Mouse (Mus musculus) liver, adult 2 months (tissue): ENCODE measurements around the gene Irgc1.

Experiments
- CTCF ChIP-seq: fragments of 200-500 bp; IDR thresholded peaks from 2 replicates; pipeline ENCODE4 v1.5.1; 2011; ENCODE audit warnings: low read depth, low read length, control low read depth
- POLR2A ChIP-seq: fragments of 200-500 bp; IDR thresholded peaks from 2 replicates; pipeline ENCODE4 v1.6.1; 2011; ENCODE audit warnings: low read length, control low read depth; ENCODE audit not compliant: insufficient read depth; ENCODE audit errors: extremely low read depth

- TF ChIP-seq CTCF (no peak), POLR2A (no peak)
These were observed 58.0 kb downstream of the Irgc1 start for GRCm38 (mm10) chr7:24394054-24394453.
